Mouse (Mus musculus): ENCODE results near the gene Vegfb.
A peak's percentile ranks its signal among the peaks of the same experiment; 100 is the strongest.

Gene Vegfb

GRCm38 (mm10) chr19:6987061-6987903 is at the start of gene Vegfb:
Gene Vegfb (minus strand): TSS chr19:6987651.
- no peak for DNase-seq (ENCODE audit: low read depth)

GRCm38 (mm10) chr19:7034006-7034405 is 46.6 kb upstream of the Vegfb start:
- no peak for DNase-seq (ENCODE audit: low read depth)

DNA sequence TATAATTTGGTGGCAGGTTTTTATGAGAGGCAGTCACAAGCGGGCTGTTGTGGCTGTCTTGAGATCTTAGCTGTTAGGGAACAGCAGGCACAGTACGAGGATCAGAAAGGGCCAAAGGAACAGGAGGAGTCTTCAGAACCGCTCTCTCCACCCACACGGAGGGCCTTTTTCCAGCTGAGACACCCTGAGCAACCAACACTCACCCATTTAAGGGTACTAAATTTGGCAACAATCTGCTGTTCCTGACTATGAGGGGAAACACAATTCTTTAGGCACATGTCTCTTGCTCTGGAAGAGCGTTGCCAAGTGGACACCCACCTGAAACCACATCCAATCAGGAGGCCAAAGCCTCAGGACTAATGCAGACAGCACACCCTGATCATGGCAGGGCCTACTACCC is 42.1 kb upstream of the Vegfb start:
- DNase-seq (ENCODE audit: low read depth): no peak

GRCm38 (mm10) chr19:7020224-7020641 is 32.8 kb upstream of the Vegfb start:
- DNase-seq (ENCODE audit: low read depth): peak; percentile 67

- peak; percentile 68 for DNase-seq (ENCODE audit: low read depth)
Observed at GRCm38 (mm10) chr19:7019191-7019590, 31.7 kb upstream of the Vegfb start, which contains the start of gene Fermt3. Gene Fermt3 (minus strand): TSS chr19:7019469.

DNA sequence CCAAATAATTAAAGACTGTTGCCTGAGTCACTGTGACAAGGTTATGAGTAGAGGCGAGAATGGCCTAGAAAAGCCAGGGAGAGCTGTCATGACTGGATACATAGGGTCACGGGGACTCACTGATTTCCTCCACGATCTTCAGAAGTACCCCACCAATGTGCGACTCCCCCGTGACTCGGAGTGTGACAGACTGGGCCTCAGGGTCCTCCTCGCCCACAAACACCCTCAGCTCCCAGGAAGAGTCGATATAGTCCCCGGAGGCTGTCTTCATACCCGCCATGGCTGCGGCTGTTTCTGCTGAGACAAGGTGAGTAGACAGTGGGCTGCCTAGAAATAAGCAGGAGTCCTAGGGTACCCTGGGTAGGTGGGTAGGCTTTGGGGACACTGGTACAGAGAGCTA is 31.1 kb upstream of the Vegfb start:
- DNase-seq (ENCODE audit: low read depth): no peak

DNA sequence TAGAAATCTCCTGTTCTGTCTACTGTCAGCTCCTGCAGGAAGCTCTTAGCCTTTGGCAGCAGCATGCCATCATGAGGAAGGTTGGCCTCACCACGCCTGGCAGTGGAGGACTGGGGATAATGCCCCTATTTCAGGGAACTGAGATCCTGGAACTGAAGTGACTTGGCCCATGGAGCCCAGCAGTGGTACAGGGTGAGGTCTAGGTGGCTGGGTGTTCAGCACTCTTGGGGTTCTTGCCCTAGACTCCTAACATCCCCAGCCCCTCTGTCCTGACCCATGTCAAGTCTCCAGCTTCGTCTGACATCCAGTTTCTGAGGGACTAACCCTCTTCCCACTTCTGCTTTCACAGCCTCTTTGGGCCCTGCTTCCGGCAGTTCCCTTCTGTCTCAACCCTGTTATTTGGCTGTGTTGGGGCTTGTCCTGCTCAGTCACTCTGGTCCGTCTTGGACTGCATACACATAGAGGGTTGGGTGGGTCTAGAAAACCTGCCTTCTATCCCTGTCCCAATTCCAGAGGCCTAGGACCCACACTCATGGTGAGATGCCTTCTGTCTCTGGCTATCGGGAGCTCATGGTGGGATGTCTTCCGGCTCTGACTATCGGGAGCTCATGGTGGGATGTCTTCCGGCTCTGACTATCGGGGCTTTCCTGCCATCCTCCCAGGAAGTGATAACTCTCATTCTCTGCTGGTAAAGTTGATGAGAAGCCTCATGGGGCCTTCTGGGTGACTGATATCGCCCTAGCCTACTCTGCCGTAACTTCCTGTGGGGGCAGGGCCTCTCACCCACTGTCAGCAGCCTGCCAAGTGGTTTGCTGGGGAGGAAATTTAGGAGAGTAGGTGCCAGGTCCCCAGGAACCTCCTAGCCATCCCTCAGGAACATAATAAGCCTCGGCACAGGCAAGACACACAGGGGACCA is 30.3 kb upstream of the Vegfb start:
- peak; percentile 70 for DNase-seq (ENCODE audit: low read depth)

GRCm38 (mm10) chr19:7014481-7015135 is 27.2 kb upstream of the Vegfb start:
- DNase-seq (ENCODE audit: low read depth): no peak

DNA sequence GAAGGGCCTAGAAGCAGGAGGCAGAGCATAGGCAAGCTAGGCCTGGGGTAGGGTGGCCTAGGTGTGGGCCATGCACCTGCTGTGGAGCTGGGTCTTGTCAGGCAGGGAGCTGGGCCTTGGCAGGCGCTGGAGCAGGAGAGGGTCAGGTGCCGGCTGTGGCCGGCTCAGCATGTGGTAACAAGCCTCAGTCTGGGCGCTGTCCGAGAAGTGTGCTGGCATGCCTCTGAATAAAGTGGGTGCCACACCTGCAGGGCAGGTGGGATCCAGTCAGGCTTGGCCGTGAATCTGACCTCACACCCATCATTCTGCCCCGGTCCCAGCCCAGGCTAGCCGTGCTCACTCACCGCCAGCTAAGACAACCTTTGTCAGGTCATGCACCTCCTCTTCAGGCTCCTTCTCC is 26.5 kb upstream of the Vegfb start:
- no peak for DNase-seq (ENCODE audit: low read depth)

DNA sequence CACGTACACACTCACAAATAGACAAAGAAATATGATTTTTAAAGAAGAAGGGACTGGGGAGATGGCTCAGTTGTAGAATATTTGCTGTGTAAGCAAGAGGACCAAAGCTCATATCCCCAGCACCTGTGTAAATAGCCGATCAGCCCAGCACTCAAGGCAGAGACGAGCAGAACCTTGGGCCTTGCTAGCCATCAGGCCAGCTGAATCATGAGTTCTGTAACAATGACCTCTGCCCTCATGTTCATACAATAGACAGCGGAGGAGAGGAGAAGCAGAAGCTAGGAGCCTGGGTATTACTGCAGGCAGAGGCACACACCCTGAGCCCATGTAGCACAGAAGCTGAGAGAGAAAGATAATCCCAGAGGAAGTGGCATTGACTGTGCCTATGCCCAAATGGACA is 25.0 kb upstream of the Vegfb start:
- DNase-seq (ENCODE audit: low read depth): no peak

DNA sequence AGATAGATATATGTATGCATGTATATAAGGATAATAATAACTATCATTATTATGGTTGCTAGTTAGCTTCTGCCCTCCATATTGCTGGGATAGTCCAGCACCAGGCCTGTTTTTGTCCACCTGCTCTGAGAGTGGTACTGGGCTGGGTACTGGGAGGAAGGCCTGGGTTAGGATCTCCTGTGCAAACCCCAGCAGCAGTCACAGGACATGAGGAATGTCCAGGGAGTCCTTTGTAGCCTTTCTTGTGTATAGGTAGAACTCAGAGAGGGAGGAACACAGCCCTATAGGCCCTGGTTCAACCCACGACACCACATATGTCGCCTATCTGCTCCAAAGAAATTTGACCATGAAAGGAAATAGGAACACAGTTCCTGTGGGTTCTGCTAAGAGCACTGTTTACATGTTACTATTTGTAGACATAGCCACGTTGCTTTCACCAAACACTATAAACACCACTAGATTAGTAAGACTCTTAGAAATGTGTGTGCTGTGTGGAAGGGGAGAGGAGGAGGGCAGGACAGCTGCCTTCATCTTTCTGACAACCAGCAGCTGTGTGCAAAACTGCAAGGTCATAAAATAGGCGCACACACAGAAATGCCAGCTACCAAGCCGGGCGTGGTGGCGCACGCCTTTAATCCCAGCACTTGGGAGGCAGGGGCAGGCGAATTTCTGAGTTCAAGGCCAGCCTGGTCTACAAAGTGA is 19.6 kb upstream of the Vegfb start:
- no peak for DNase-seq (ENCODE audit: low read depth)

- DNase-seq (ENCODE audit: low read depth): no peak
Observed at GRCm38 (mm10) chr19:6999360-7000063, 12.1 kb upstream of the Vegfb start.

- no peak for DNase-seq (ENCODE audit: low read depth)
Observed at GRCm38 (mm10) chr19:6997721-6998290, 10.4 kb upstream of the Vegfb start.

GRCm38 (mm10) chr19:6996006-6996405 is 8.6 kb upstream of the Vegfb start, which contains the start of the genes Nudt22 and Trpt1:
Gene Nudt22 (minus strand): TSS chr19:6996117.
Gene Trpt1 (plus strand): TSS chr19:6996131.
- peak; percentile 76 for DNase-seq (ENCODE audit: low read depth)

DNA sequence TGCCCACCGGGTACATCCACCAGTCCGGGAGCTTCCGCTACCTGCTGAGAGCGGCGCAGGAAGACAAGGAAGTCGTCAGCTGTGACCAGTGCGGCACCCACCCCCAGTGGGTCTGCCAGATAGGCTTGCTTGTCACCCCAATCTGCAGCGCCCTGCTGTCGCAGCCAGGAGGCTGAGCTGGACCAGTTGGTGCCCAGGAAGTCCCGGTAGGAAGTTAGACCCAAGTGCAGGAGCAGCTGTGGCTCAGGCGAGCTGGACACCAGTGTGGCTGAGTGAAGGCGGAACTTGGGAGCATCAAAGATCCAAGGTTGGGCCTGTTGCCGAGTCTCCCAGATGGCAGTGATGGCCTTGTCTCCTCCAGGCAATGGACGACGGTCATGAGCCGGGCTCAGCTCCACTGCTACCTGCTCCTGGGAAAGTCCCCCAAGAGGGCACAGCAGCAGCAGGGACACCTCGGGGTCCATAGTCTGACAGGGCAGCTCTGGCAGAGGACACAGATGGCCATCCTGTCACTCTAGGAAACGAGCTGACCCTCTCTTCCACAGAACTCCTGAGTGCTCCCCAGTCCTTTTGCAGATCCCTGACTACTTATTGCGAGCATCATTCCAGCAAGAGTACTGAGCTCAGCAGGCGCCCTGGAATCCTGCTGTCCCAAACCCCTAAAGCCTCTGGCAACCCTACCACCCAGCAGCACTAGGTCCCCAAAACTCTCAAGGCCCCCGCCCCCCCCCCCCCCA is 8.0 kb upstream of the Vegfb start:
- DNase-seq (ENCODE audit: low read depth): no peak

DNA sequence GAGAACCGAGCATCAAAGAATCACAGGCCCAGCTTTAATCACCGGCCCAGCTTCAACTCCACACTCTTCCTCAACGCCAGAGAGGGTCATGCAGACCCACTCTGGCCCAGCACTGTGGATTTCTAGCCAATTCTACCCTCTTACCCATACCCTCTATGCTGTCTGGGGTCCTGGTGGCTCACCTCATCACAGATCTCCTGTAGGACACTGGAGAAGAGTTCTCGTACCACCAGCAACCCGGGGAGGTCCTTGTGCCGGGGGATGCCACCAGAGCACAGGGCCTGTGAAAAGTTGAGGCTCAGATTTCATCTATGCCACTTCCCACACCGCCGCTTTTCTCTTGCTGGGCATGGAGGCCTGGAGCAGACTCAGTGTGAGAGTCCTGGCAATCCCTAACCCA is 7.0 kb upstream of the Vegfb start:
- no peak for DNase-seq (ENCODE audit: low read depth)

DNA sequence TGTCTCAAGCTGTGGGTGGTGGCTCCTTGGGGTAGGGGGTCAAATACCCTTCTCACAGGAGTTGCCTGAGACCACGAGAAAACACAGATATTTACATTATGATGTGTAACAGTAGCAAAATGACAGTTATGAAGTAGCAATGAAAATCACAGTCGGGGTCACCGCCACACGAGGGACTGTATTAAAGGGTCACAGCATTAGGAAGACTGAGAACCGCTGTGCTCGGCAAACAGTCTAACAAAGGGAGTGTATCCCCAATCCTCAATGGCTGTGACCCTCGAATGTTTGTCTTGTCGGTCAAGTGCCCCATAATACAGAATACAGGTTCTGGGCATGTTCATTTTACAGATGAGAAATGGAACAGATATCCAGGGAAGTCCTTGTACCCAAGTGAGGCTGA is 6.6 kb upstream of the Vegfb start:
- DNase-seq (ENCODE audit: low read depth): no peak

- no peak for DNase-seq (ENCODE audit: low read depth)
Observed at GRCm38 (mm10) chr19:6993011-6993770, 5.7 kb upstream of the Vegfb start.

All from c-Kit-positive CD71-negative TER-119-negative erythroid progenitor cells, embryonic 14.5 days (primary cell).